Mouse (Mus musculus) ES-Bruce4 (cell line): ENCODE data around the gene Kdm5b. TPM values are rescaled to one million over a fixed set of nuclear protein-coding genes. Genes with fewer than 3 reads are reported as not detected.

Experiments
- H3K27ac ChIP-seq: 2 replicates; pipeline ENCODE4 v1.5.1; 2012; ENCODE audit warnings: low read length, inconsistent platforms; ENCODE audit not compliant: insufficient read depth
- H3K27me3 ChIP-seq: 2 replicates; pipeline ENCODE4 v1.6.1; 2012; ENCODE audit warnings: mild to moderate bottlenecking, low read length, inconsistent platforms; ENCODE audit not compliant: control insufficient read depth, poor library complexity, insufficient read depth, severe bottlenecking
- H3K36me3 ChIP-seq: 2 replicates; pipeline ENCODE4 v1.6.1; 2012; ENCODE audit warnings: inconsistent platforms, mild to moderate bottlenecking, low read length, moderate library complexity; ENCODE audit not compliant: control insufficient read depth, poor library complexity, insufficient read depth, severe bottlenecking
- H3K4me1 ChIP-seq: one replicate; pipeline ENCODE4 v1.8.1; 2011; ENCODE audit warnings: low read length; ENCODE audit not compliant: control insufficient read depth, insufficient read depth
- H3K4me3 ChIP-seq: 2 replicates; pipeline ENCODE4 v1.5.1; 2011; ENCODE audit warnings: low read depth, mild to moderate bottlenecking, low read length
- H3K9ac ChIP-seq: 2 replicates; pipeline ENCODE4 v1.6.1; 2012; ENCODE audit warnings: low read depth, mild to moderate bottlenecking, inconsistent platforms; ENCODE audit not compliant: poor library complexity, severe bottlenecking
- H3K9me3 ChIP-seq: replicated peaks from 2 replicates; pipeline ENCODE4 v1.6.1; 2012; ENCODE audit warnings: mild to moderate bottlenecking, low read length, inconsistent platforms; ENCODE audit not compliant: control insufficient read depth, poor library complexity, insufficient read depth, severe bottlenecking
- CTCF ChIP-seq: IDR thresholded peaks from one replicate; pipeline ENCODE4 v1.8.1; 2011; ENCODE audit warnings: low read depth, low read length
- EP300 ChIP-seq: IDR thresholded peaks from 2 replicates; pipeline ENCODE4 v1.6.1; 2011; ENCODE audit warnings: low read depth, low read length; ENCODE audit not compliant: insufficient read depth
- POLR2A ChIP-seq: IDR thresholded peaks from one replicate; pipeline ENCODE4 v1.8.1; 2011; ENCODE audit warnings: low read length; ENCODE audit not compliant: insufficient read depth
- polyA plus RNA-seq: library from polyadenylated mRNA; stranded (reverse); fragments of >200 nt; gene quantifications from 2 replicates; pipeline ENCODE4 v1.2.4, GENCODE M21; 2011; ENCODE audit warnings: low read depth; ENCODE audit not compliant: missing spikeins, insufficient read depth, insufficient read length

Kdm5b gene
- polyA plus RNA-seq, 1 experiment: 181 TPM

DNA sequence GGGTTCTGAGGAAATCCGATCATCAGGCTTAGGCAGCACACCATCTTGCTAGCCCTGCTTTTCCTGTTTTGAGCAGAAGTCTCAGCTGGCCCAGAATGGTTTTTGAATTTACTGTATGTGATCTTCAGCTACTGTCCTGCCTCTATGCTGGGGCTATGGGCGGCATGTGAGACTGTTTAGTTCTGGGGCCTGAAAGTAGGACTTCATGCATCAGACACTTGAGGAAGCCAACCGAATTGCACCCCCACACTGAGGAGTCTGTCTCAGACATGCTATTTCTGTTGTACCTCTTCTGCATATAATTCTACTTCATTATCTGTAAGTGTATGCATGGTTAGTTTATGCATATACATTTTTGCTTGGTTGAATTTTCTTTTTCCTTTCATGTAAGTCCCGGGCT lies 65.4 kb downstream of the Kdm5b start:
- H3K9ac ChIP-seq: no peak overlapping the region
- TF ChIP-seq CTCF: no peak
- TF ChIP-seq POLR2A: no peak
- no peak for TF ChIP-seq EP300
- no peaks in the 10 kb centered on the region for H3K9me3 ChIP-seq
- no peaks in the 10 kb centered on the region for H3K4me1 ChIP-seq
- H3K36me3 ChIP-seq: peaks cover 93% of the 10 kb centered on the region
- no peak overlapping the region for H3K4me3 ChIP-seq
- H3K27me3 ChIP-seq: no peaks in the 10 kb centered on the region
- H3K27ac ChIP-seq: no peak overlapping the region

DNA sequence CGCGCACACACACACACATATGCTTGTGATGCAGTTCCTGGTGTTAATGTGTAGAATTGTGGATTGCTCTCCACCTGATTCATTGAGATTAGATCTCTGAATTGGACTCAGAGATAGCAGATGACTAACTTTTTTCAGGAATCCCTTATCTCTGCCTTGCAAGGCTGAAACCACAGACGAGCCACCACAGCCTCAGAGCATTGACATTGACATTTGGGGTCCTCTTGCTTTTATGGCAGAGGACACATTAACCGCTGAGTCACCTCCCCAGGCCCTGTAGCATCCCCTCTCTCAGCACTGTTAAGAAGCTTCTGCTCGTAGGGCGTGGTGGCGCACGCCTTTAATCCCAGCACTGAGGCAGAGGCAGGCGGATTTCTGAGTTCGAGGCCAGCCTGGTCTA lies 69.5 kb downstream of the Kdm5b start:
- Histone ChIP-seq H3K27ac (no peak overlapping the region), H3K9me3 (no peaks in the 10 kb centered on the region), H3K27me3 (no peaks in the 10 kb centered on the region), H3K9ac (no peak overlapping the region), H3K36me3 (peaks cover 80% of the 10 kb centered on the region), H3K4me1 (no peaks in the 10 kb centered on the region), H3K4me3 (no peak overlapping the region)
- TF ChIP-seq CTCF (no peak), POLR2A (no peak), EP300 (no peak)

DNA sequence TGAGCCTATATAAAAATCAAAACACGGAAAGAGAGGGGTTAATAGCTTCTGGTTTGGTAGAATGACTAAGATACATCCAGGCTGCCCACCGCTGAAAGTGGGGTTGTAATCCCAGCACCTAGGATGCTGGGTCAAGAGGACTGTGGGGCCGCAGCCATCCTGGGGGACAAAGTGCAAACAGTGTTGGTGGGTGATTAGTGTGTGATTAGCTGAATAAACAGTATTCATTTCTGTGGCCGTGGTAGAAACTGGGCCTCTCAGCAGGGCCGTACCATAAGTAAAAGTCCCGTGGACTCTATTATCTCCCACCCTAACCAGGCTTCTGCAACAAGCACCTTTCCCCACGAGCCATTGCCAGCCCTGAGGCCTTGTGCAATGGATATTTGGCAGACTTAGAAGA lies 74.3 kb downstream of the Kdm5b start:
- Histone ChIP-seq H3K9me3 (no peaks in the 10 kb centered on the region), H3K27me3 (no peaks in the 10 kb centered on the region), H3K4me3 (no peak overlapping the region), H3K36me3 (peaks cover 34% of the 10 kb centered on the region), H3K9ac (no peak overlapping the region), H3K27ac (no peak overlapping the region), H3K4me1 (no peaks in the 10 kb centered on the region)
- TF ChIP-seq EP300 (no peak), CTCF (no peak), POLR2A (no peak)

GRCm38 (mm10) chr1:134636245-134636644 lies 76.3 kb downstream of the Kdm5b start:
- no peaks in the 10 kb centered on the region for H3K4me1 ChIP-seq
- H3K27ac ChIP-seq: no peak overlapping the region
- H3K27me3 ChIP-seq: no peaks in the 10 kb centered on the region
- H3K4me3 ChIP-seq: no peak overlapping the region
- H3K9me3 ChIP-seq: no peaks in the 10 kb centered on the region
- TF ChIP-seq POLR2A (no peak), CTCF (no peak), EP300 (no peak)
- H3K9ac ChIP-seq: no peak overlapping the region
- H3K36me3 ChIP-seq: peaks cover 16% of the 10 kb centered on the region

- Histone ChIP-seq H3K9me3 (no peaks in the 10 kb centered on the region), H3K9ac (no peak overlapping the region)
- TF ChIP-seq POLR2A (no peak), CTCF (peak; percentile 9)
Observed at GRCm38 (mm10) chr1:134636684-134637083, 76.7 kb downstream of the Kdm5b start.

GRCm38 (mm10) chr1:134638041-134638440 lies 78.1 kb downstream of the Kdm5b start:
- H3K4me3 ChIP-seq: no peak overlapping the region

More at GRCm38 (mm10) chr1:134636684-134637083, 76.7 kb downstream of the Kdm5b start:
- Histone ChIP-seq H3K4me1 (no peaks in the 10 kb centered on the region), H3K27me3 (no peaks in the 10 kb centered on the region), H3K27ac (no peak overlapping the region), H3K36me3 (peaks cover 12% of the 10 kb centered on the region), H3K4me3 (no peak overlapping the region)

More at GRCm38 (mm10) chr1:134638041-134638440, 78.1 kb downstream of the Kdm5b start:
- H3K36me3 ChIP-seq: 0 out of 2 replicates have a peak, but pooled peaks cover 2% of the 10 kb centered on the region
- no peak overlapping the region for H3K27ac ChIP-seq
- TF ChIP-seq POLR2A (no peak), CTCF (no peak), EP300 (no peak)
- H3K27me3 ChIP-seq: no peaks in the 10 kb centered on the region
- no peaks in the 10 kb centered on the region for H3K9me3 ChIP-seq
- H3K9ac ChIP-seq: no peak overlapping the region
- H3K4me1 ChIP-seq: no peaks in the 10 kb centered on the region
